Mouse (Mus musculus) urinary bladder, postnatal 10 days (tissue): Measurements from ENCODE around the gene Hes3.

ENCODE experiments used
- DNase-seq: peaks from one replicate; pipeline ENCODE4 v3.0.0; 2022; ENCODE audit warnings: low spot score

Gene Hes3

DNA sequence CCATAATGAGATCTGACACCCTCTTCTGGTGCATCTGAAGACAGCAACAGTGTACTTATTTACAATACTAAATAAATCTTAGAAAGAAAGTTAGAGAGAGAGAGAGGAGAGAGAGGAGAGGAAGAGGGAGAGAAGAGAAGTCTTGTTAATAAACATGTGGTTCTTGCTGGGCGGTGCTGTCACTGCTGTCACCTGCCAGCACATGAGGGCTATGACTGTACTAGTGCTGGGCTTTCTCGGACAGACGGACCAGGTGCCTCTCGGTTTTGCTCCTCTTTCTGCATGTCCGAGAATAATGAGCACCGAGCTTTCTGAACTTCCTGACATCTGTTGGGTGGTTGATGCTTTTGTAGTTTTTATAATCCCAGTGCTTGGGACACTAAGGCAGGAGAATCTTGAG lies 40.8 kb downstream of the Hes3 start:
- DNase-seq, result no peak

GRCm38 (mm10) chr4:152247195-152247594 lies 44.3 kb downstream of the Hes3 start:
- DNase-seq, result no peak

DNA sequence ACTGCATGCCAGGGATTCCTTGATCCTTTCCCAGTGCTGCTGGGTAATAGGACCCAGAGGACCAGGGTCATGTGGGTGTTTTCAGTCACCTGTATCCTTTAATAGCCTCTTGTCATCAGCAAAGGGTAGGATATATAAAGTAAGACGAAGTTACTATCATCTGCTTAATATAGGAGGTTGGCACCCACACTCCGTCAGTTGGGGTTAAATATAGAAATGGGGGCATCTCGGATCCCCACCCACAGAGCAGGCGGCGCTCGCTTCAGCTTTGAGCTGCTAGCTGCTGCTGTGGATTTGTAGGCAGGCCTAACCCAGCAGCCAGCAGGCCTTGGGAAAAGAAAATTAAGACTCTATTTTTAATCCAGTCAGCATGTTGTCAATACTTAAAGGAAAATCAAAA lies 45.5 kb downstream of the Hes3 start:
- no peak for DNase-seq

- DNase-seq, result no peak
Observed at GRCm38 (mm10) chr4:152244545-152245522, 46.6 kb downstream of the Hes3 start.

DNA sequence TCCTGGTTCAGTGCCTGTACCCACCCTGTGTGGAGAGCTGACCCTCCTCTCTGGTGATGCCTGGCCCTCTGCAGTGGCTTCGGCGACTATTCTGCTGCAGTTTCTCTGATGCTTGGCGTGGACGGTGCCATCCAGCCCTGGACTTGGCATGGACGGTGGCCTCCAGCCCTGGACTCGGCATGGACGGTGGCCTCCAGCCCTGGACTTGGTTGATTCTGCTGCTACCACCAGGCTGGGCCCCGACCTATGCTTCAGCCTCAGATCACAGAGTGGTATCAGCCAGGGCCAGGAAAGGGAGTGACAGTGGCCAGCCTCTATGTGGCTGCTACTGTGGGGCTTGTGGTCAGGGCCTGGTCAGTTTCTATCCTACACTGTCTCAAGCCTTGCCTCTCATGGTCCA lies 47.5 kb downstream of the Hes3 start:
- DNase-seq, result no peak

- no peak for DNase-seq
Observed at GRCm38 (mm10) chr4:152243241-152243891, 48.1 kb downstream of the Hes3 start.

GRCm38 (mm10) chr4:152239974-152240373 lies 51.5 kb downstream of the Hes3 start:
- no peak for DNase-seq
